Mouse (Mus musculus) ovary, postnatal 10 days (tissue): ENCODE results near the gene Smtn.
A peak's percentile ranks its signal among the peaks of the same experiment; 100 is the strongest.

Experiments used
- DNase-seq: peaks from one replicate; pipeline ENCODE4 v3.0.0; 2022; ENCODE audit warnings: low spot score

The Smtn gene

DNA sequence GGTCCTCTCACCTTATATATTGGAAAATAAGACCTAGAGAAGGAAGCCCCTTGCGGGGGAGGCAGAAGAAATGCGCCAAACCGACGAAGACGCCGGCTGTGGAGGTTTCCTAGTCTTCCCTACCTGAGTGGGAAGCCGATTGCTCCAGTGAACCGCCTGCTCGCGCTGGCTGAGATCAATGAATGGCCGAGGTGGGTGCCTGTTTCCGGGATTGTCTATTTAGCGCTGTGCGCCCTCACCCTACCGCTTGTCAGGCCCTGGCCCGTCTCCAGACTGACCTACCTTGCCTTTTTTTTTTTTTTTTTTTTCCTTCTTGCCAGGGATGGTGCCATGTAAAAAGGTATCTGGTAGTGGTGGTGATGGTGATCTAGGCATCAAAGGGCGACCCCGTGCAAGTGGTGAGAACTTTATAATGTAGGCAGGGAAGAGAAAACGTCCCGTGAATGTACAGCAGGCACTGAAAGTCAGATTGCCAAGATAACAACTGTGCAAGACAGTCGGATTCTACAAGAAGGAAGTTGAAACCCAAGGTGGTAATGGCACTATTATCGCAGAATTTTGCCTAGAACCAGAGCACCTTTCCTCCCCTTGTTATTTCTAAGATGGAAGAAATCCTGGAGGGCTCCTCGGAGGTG, at the start of gene Smtn:
Gene Smtn (minus strand): TSS at position 162 of the 635 bp plus-strand sequence.
- DNase-seq, result no peak

DNA sequence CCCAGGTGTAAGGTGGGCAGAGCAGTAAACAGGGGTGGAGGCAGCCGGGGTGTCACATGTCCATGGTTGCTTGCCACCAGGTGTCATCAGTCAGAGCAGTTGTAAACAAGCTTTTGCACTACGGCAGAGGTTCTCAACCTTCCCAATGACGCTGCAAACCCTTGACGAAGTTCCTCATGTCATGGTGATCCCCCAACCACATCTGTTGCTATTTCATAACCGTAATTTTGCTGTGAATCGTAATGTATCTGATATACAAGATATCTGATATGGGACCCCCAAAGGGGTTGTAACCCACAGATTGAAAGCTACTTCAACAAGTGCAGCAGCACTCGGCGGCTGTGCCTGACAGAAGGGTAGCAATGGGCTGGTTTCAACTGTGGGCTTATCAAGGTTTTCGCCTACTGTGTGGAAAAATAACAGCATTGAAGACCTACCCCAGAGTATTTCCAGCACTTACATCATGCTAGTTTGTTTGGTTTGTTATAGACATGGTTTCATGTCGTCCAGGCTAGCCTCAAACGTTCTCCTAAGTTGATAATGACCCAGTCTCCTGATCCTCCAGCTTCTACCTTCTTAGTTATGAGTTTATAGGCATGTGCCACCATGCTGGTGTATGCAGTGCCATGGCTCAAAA, 47.7 kb upstream of the Smtn start:
- no peak for DNase-seq

DNA sequence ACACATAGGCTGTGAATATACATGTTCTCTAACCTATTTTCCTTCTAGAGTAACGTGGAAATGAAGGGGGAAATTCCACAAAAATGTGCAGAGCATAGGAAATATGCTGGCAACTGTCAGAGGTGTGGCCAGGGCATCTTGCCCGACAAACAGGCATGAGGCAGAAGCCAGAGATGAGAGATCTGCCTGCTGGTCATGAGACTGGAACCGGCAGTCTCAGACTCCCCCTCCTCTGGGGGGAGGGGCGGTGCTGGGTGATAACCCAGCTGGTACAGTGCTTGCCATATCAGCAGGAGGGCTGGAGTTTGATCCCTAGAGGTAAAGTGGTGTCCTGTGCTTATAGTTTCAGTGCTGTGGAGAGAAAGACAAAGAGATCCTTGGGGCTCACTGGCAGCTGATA, 46.9 kb upstream of the Smtn start:
- DNase-seq, result no peak

DNA sequence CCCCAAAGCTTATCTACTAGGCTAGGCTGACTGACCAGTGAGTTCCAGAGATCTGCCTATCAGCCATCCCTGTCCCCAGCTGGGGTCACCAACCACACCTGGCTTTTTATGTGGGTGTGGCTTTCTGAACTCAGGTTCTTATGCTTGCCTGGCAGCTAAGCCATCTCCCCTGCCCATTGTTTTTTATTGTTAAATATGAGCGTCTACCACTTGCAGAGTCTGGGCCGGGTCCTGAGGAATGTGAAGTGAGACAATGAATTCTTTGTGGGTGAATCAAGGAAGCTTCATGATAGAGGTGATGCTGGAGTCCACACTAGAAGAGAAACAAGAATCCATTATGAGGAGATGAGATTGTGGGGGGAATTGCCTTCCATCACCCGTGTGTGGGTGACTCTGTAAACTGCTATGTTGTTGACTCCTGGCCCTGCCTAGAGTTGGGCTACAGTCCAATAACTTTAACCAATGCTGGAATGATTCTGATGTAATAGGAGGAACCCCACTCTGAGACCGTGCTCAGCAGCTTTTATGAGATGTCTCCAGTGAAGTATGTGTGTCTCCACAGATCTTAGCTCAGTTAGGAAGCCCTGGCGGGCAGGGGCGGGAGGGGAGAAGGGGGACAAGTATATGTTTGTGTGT, 45.7 kb upstream of the Smtn start:
- no peak for DNase-seq

DNA sequence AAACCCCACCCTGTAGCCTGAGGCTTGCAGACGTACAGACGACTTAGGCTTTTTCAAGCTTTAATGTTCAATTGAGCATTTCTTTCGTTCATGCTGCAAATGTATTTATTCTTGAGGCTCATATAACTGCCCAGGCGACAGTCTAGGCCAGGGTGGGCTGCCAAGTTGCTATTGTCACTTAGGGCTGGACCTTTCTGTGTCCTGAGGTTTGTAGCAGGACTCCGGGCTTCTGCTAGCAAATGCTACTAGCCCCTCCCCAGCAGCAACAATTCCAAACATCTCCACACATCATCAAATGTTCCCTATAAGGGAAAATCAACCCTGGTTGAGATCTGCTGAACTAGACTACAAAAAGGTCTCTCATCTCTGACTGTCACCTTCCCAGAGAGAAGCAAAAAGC, 42.7 kb upstream of the Smtn start:
- no peak for DNase-seq

DNA sequence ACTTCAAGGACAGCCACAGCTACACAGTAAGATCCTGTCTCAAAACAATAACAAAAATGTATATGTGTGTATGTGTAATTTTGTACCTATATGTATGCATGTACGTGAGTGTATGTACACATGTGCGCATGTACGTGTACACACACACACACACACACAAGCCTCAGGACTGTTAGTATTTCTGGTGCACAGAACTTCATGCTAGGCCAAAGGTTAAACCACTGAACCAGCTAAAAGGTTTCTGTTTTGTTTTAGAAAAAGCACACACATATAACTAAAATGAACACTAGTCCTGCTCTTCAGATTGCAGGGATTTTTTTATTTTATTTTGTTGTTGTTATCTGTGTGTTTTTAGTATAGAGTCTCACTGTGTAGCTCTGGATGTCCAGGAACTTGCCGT, 41.5 kb upstream of the Smtn start:
- no peak for DNase-seq

DNA sequence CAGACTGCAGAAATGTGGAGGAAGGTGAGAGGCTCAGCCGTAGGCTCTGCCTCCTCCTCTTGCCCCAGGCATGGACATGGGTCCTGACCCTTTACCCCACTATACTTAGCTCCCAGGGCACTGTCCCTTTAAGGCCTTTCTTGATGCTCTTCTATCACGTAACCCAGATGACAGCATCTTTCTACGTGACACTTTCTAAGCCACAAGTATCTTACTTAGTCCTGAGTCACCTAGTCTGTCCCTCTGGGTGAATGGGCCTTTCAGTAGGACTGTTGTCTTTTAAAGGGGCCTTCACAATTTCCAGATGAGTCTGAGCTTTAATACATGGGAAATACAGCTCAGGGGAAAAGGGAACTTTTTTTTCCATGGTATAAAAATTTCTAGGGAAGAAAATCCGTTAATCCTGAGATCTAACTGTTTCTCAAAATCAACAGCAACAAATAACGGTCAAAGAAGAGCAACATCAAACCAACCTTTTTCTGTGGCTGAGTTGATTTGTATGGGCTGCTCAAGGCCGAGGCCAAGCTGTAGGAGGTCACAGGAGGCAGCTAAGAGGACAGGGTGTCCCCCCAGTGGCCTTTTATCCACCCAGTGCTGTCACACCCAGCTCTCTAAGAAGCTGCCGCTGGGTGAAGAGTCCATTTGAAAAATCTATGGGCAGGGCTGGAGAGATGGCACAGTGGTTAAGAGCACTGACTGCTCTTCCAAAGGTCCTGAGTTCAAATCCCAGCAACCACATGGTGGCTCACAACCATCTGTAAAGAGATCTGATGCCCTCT, 40.1 kb upstream of the Smtn start:
- DNase-seq, result no peak

DNA sequence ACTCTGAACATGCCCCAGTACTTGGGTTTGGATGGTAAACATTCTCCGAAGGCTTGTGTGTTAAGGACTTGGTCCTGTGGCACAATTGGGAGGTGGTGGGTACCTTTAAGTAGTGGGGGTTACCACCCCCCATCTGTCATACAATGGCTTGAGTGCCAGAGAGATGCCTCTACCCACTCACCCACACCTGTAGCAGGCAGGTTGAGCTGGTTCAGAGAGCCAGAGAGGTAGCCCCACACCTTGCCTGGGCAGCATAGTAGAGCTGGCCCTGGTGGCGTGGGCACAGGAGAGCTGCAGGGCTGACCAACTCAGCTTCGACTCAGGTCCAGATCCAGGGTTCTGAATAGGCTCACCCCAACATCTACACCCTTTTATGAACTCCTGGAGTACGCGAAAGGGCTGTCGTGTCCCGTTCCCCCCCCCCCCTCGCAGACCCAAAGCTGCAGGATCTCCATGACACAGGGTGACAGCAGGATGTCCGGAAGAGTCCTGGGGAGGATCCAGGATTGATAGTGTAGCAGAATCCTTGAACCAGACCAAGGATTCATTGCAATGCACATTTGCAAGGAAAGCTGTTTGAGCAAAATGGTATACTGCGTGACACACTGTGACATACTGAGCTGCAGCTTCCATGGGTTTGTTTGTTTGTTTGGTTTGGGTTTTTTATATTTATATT, 37.8 kb upstream of the Smtn start:
- no peak for DNase-seq

DNA sequence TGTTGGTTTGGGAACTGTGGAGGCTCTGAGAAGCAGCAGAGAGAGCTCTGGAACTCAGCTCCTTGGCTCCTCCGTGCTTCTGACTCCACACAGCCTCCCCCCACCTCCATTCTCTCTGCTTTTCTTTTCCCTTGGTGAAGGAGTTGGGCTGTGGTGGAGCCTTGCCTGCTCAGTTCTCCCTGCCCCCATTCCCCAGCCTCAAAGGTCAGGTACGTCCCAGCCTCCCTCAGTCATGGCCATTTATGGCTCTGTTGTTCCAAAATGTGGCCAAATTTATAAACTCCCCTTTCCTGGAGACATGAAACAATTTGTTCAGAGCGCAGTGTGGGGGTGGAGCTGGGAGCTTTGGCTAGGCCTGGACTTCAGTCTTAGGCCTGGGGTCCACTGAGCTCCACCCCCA, 34.8 kb upstream of the Smtn start:
- no peak for DNase-seq

DNA sequence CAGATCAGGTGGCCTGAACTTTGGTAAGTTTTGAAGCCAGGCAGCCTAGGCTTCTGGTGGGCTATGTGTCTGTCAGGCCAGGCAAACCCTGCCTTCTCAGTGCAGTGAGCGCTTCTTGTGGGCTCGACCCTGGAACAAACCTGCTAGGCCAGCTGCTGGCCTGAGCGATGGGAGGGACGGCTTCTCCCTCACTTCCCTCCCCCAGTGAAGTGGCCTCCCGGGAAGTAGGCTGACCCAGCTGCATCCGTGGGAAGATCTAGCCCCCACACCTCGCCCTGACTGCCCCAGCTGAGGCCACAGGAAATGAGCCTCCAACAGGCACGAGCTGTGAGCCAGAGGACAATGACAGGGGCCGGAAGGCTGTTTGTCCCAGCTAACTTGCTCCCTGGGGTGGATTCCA, 32.7 kb upstream of the Smtn start:
- peak; percentile 35 for DNase-seq

DNA sequence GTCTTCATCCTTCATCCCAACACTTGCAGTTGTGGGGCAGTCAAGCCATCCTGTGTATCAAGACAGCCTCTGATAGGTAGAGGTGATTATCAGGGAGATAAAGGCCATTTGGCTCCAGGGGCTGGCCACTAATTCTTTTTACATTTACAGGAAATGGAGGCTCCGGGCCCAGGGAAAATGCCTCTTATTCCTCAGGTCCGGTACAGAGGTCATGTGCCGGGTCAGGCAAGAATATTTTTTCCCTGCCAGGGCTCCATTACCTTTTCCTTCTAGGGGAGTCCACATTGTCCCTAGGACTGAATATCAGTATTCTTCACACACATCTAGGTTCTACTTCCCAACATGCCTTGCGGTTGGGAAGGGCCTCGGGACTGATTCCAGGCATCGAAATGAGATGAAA, 31.8 kb upstream of the Smtn start:
- DNase-seq, result no peak

DNA sequence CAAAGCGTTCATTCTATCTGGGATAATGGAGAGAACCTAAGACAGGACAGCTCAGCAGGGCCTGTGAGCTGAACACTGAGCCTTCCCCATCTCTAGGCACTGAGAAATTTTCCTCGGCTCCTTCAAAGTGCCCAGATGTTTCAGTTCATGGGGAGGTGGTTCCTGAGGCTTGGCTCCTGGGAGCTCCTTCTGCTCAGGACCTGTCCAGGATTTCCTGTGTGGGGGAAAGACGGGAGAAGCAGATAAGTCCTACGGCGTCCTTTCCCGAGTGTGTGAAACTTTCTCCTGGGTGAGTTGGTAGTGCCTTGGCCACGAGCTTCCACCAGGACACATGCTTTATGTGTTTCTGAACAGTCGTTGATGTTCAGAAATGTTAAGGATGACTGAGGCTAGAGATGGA, 29.9 kb upstream of the Smtn start:
- no peak for DNase-seq

DNA sequence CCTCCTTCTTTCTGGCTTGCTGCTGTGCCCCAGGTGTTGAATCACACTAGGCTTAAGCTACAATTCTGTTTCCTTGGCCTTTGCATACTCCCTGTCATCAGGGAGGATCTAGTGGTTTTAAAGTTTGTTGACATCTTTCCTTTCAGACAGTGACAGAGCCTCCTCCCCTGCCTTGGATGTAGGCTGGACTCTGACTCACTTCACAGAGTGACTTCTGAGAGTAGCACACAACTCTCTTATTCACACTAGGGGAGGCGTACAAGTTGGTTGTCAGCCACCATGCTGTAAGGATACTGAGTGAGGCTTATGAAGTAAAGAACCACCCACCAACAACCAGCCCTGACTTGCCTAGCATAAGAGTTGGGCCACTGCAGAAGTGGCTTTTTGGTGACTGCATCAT, 27.5 kb upstream of the Smtn start:
- no peak for DNase-seq

DNA sequence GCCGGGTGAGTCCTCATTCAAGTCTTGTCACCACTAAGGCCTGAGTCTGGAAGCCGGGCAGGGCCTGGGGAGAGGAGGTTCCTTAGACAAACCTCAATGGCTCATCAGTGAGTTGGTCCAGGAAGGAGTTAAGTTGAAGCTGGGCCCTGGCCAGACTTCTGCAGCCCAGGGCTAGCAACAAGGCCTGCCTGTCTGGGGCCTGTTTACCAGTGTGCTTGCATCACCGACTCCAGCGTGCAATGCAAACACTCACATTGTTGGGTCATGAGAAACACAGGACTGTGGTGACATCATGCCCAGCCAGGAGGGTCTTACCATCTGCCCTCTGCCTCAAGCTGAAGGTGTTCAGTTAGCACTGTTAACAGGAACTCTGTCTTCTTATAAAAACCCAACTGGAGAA, 25.6 kb upstream of the Smtn start:
- no peak for DNase-seq

DNA sequence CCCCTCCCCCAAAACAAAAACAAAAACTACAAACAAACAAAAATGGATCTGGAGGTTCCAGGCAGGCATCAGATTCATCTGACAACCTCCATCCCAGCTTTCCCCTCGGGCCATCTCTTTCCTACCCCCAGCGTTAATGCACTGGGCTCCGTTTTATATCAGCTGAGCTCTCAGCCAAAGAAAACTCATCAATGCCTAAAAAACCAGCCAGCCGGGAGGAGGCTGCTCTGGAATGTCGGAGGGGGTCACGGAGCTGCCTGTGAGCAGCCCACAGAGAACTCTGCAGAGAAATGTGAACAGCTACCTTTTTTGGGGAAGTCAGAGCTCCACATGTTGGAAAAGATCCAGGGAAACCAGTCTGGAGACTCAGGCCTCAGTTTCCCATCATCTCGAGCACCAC, 24.0 kb upstream of the Smtn start:
- DNase-seq, result no peak

DNA sequence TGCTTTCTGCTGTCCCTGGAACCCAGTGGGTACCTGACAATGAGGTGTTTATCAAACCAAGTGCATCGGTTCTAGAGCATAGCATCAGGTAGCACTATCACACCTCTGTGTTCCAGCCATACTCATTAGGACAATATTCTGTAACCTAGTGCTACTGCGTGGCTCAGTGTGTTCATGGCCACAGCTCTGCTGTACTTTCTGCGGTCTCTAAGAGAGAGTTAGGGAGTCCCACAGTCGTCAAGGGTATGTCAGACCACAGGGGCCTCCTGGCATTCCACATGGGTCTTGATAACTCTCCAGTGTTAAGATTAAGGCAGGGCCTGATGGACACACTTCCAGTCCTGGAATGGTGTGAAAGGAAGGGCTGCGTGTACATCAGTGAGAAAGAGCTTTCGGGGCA, 23.4 kb upstream of the Smtn start:
- no peak for DNase-seq

DNA sequence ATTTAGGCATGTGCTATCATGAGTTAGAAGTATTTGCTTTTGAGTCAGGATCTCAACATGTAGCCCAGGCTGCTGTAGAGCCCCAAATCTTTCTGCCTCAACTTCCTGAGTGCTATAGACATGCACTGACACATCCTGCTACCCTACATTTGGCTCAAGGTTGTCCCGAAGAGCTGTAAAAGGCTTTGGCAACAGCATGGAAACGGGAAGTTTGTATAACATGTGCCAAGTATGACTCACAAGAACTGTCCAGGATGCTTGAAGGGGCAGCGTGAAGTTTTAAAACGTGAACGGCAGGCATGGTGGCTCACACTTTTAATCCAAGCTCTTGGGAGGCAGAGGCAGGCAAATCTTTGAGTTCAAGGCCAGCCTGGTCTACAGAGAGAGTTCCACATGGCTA, 19.8 kb upstream of the Smtn start:
- no peak for DNase-seq

DNA sequence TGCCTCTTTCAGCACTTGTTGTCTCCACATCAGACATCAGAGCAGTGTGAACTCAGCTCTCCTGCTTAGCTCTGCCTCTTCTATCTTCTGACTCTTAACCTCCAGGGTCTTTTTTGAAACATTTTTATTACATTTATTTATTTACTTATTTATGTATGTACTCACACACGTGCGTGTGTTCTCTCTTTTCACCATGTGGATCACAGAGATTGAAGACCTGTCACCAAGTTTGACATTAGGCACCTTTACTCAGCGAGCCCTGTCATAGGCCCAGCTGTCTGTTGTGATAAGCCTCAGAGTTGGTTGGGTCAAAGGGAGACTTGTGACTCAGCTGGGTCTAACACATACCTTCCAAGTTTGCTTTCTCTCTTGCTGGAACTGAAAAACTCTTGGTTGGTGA, 17.4 kb upstream of the Smtn start:
- DNase-seq, result no peak

DNA sequence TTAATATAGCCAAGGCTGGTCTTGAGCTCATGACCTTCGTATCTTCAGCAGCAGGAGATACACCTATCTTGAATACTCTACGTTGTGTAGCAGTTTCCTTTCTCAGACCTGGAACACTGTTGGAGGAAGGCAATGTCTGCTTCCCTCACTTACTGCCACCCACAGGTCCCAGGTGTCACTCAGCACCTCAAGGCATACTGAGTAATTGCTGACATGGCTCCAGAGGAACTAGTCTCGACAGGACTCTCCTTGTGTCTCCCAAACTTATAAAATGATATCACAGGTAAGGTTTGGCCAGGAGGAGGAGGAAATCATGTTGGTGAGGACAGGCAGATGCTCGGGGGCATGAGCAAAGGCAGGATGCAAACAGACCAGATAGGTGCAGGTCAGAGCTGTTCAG, 14.6 kb upstream of the Smtn start:
- DNase-seq, result no peak

DNA sequence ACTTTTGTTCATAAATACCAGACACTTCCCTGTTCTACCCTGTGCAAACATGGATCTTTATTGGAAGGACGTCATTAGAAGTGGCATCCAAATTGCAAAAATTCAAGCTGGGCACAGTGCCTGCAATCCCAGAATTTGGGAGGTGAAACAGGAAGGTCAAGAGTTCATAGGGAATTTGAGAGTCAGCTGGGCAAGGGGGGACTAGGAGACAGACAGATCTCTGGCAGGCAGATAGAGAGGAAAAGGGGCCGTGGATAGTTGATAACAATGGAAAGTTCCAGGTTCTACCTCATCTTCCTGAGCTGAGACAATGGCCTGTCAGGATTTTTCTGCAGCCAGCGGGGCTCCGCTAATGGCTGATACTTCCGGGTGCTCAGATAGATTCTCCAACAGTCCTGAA, 9.4 kb upstream of the Smtn start:
- no peak for DNase-seq

DNA sequence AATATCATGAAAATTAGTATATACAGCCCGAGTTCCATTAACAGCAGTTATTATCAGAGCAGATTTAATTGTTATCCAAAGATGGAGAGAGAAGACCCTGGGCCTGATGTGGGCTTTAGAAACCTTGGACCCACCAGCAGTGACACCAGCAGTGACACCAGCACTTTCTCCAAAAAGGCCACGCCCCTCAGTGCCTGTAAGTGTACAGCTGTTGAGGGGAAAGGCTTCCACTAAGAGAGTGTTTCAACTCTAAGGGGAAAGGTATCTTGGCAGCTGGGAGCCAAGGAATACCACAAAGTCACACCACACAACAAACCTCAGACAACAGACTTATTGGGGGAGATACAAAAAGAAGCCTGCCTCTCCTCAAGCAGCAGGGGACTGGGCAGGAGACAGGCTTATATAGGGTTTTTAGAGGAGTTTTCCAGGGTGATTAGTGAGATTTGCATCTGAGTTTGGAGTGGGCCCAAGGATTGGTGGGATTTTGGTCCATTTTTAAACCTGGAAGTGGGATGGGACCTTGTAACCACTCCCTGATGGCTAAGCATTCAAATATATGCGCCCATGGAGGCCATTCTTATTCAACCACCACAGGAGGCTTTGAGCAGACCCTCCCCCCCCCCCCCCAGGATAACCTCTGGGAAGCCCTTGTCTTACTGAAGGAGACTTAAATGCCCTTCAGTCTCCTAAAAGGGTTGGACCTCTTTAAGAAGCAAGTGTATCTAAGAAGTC, 8.3 kb upstream of the Smtn start:
- no peak for DNase-seq

DNA sequence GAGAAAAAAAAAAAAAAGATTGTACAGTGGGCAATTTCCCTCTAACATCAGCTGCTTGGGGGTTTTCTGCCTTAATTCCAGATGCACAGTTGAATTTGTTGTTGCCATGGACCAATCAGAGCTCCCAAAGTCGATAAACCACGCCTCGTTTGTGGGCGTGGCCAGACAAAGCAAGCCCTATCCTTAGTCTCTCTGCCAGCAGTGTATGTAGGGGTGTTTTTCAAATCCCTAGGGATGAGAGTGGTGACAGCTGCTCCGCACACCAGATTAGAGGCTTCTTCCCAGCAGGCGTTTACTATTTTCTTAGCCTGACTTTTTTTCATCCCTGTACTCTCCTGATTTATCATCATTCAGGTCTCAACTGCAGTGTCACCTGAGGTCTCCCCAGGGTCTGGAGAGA, 7.6 kb upstream of the Smtn start:
- no peak for DNase-seq
